Mouse (Mus musculus) Muller cell, postnatal 12 days (primary cell): ENCODE data around the gene Eps8l2.

ENCODE experiments used
- DNase-seq: peaks from one replicate; pipeline ENCODE4 v3.0.0-alpha.2; 2015; ENCODE audit errors: inconsistent ontology term

The Eps8l2 gene

GRCm38 (mm10) chr7:141338576-141339131 is at the start of gene Eps8l2:
TSS of gene Eps8l2 (plus strand) at chr7:141338880.
- DNase-seq = peak; percentile 27

GRCm38 (mm10) chr7:141291921-141292582 is 46.6 kb upstream of the Eps8l2 start, which contains the start of gene Drd4:
TSS of gene Drd4 (plus strand) at chr7:141292006.
- DNase-seq = peak; percentile 68

GRCm38 (mm10) chr7:141292583-141293388 is 45.9 kb upstream of the Eps8l2 start:
- no peak for DNase-seq

- peak; percentile 55 for DNase-seq
Measured at GRCm38 (mm10) chr7:141293852-141294471, 44.7 kb upstream of the Eps8l2 start.

- no peak for DNase-seq
Measured at GRCm38 (mm10) chr7:141294479-141294878, 44.2 kb upstream of the Eps8l2 start.

GRCm38 (mm10) chr7:141297926-141298650 is 40.6 kb upstream of the Eps8l2 start:
- no peak for DNase-seq

- no peak for DNase-seq
Measured at GRCm38 (mm10) chr7:141299175-141299574, 39.5 kb upstream of the Eps8l2 start.

- no peak for DNase-seq
Measured at GRCm38 (mm10) chr7:141301386-141301785, 37.3 kb upstream of the Eps8l2 start.

- no peak for DNase-seq
Measured at GRCm38 (mm10) chr7:141302702-141303268, 35.9 kb upstream of the Eps8l2 start.

- no peak for DNase-seq
Measured at GRCm38 (mm10) chr7:141304537-141304936, 34.1 kb upstream of the Eps8l2 start.

GRCm38 (mm10) chr7:141314416-141314815 is 24.3 kb upstream of the Eps8l2 start:
- no peak for DNase-seq

GRCm38 (mm10) chr7:141315076-141315475 is 23.6 kb upstream of the Eps8l2 start:
- no peak for DNase-seq

GRCm38 (mm10) chr7:141315974-141316373 is 22.7 kb upstream of the Eps8l2 start:
- DNase-seq = no peak

GRCm38 (mm10) chr7:141317619-141318132 is 21.0 kb upstream of the Eps8l2 start:
- no peak for DNase-seq

GRCm38 (mm10) chr7:141319446-141319845 is 19.2 kb upstream of the Eps8l2 start:
- no peak for DNase-seq

GRCm38 (mm10) chr7:141324686-141325085 is 14.0 kb upstream of the Eps8l2 start:
- no peak for DNase-seq

GRCm38 (mm10) chr7:141326546-141327446 is 11.9 kb upstream of the Eps8l2 start:
- DNase-seq = no peak

GRCm38 (mm10) chr7:141327469-141328372 is 11.0 kb upstream of the Eps8l2 start, which contains the start of the genes Deaf1 and Tmem80:
TSS of gene Deaf1 (minus strand) at chr7:141327690.
TSS of gene Tmem80 (plus strand) at chr7:141327739.
- peak; percentile 98 for DNase-seq
